Mouse (Mus musculus) hematopoietic stem cell, adult 5-6 weeks (primary cell): ENCODE data around the gene Lyrm9. TPM values are rescaled to one million over a fixed set of nuclear protein-coding genes. Genes with fewer than 3 reads are reported as not detected.

ENCODE experiments used
- ATAC-seq, 2 experiments: fragments of 125-278 bp in 1 of 2; replicated peaks in 1 of 2; 2 replicates each; pipeline ENCODE4 v1.8.0; 2016 to 2017; ENCODE audit warnings: inconsistent platforms in 2 of 2, mild to moderate bottlenecking in 2 of 2, moderate number of reproducible peaks in 2 of 2, low read depth in 1 of 2, moderate TSS enrichment in 1 of 2; ENCODE audit not compliant: low FRiP score in 2 of 2, poor library complexity in 2 of 2, severe bottlenecking in 2 of 2, insufficient read depth in 1 of 2, low TSS enrichment in 1 of 2
- total RNA-seq: library from RNA; stranded (forward); fragments of 172-1452, 232-1000 nt; gene quantifications from 2 replicates; pipeline ENCODE4 v1.2.3, GENCODE M21; 2017

Gene Lyrm9
- total RNA-seq, 1 experiment from 2014 or later, result 104 TPM

- ATAC-seq, result peak in 1 of 2 experiments; percentile 12; a peak in 1 of 4 replicates
Measured at GRCm38 (mm10) chr11:78805691-78806137, 20.7 kb upstream of the Lyrm9 start.

DNA sequence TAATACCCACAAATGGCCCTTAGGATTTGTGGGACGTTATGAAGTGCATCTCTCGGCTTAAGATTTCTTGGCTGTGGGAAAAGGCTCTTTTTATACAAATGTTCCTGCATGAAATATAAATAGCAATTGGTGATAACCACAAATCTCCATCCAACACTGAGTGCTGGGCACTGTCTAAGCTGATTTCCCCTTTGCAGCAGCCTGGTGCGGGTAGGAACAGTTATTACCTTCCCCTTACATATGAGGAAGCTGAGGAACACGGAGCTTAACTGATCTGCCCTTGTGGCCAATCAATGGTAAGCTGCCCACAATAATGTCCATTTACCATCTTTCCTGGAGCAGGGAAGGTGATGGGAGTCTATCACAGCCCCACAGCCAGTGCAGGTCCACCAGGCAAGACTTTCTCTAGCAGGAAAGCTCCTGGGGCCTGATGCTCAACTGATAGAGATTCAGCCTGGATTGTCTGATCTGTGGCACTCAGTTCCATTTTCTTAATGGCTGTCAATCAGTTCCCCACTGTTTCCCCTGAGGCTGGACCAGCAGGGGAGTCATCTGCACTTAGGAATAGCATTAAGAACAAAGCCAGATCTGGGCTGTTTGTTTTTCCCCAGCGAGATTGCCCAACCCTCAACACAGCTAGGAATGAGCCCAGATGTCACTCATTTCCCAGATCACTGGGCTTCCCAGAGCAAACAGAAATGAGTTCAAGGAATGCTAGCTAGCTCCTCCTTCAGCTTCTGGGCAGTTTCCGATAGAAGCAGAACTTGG is 18.9 kb upstream of the Lyrm9 start:
- ATAC-seq, result peak in 1 of 2 experiments; percentile 62; a peak in 2 of 4 replicates

- ATAC-seq, result no peak; a peak in 1 of 4 replicates
Measured at GRCm38 (mm10) chr11:78809398-78809797, 17.0 kb upstream of the Lyrm9 start.

DNA sequence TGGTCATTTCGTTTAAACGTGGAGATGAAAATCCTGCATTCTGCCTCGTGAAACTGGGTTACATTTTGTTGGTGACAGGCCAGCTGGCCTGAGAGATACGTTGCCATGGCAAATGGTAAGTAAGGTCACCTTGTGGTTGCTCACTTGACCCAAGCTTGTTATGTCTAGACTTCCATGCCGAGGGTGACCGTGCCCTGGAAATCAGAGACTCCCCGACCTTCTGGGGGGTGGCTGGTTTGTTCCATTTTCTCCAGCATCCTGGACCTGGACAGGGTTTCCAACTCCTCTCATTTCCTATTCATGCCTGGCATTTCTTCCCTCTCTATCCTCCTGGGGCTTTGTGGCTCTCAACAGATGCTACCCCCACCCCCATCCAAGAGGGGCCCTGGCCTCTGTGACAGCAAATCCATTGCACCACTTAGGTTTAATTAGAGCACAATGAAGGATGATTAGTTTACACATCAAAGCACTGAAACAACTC is 11.9 kb upstream of the Lyrm9 start:
- ATAC-seq, result no peak

- ATAC-seq, result no peak
Measured at GRCm38 (mm10) chr11:78815986-78816792, 10.2 kb upstream of the Lyrm9 start.

DNA sequence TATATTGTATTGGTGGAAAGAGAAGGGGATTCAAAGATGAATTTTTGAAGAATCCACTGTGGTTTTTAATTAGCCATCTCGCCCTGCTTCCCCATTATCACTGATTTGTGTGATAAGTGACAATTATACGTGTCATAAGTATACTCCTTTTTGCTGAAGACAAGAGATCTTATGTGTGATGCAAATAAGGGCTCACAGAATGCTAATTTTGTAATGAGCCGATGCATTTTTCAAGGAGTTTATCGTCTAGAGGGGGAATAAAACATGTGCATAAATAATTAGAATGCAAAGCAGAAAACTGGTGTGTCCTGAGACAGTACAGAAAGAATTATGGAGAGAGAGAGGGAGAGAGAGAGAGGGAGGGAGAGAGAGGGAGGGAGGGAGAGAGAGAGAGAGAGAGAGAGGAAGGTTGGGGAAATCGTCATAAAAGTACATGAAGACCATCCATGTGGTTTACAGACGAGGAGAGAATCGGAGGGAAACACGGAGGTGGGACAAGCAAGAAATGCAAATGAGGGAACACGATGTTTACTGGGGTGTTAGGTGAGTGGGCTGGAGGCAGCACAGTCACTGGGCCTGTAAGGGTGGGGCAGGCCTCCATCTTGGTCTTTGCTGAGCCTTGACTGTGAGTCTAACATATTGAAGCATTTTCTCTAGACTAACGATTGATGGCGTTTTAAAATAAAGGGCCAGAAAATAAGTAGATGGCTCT is 8.9 kb upstream of the Lyrm9 start:
- no peak for ATAC-seq

- no peak for ATAC-seq
Measured at GRCm38 (mm10) chr11:78820337-78821000, 5.9 kb upstream of the Lyrm9 start.

GRCm38 (mm10) chr11:78822792-78823498 is 3.4 kb upstream of the Lyrm9 start:
- ATAC-seq, result no peak

GRCm38 (mm10) chr11:78827546-78827945 is 1.2 kb downstream of the Lyrm9 start:
- ATAC-seq, result no peak

DNA sequence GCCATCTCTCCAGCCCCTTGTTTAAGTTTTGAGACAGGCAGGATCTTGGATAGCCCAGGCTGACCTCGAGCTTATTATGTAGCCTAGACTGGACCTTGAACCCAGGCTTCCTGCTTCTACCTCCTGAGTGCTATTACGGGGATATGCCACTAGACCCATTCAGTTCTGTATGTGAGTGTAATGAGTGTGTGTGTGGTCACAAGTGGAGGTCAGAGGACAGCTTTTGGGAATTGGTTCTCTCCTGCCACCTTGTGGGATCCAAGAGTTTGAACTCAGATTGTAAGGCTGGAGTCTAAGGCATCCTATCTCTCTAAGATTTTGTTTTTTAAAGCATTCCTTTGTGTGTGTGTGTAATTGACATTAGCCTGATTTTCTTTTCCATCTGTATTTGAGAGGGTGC is 2.0 kb downstream of the Lyrm9 start:
- ATAC-seq, result no peak

GRCm38 (mm10) chr11:78829373-78829772 is 3.0 kb downstream of the Lyrm9 start:
- ATAC-seq, result no peak

- peak; percentile 30 to 33; a peak in 3 of 4 replicates for ATAC-seq
Measured at GRCm38 (mm10) chr11:78830180-78830579, 3.8 kb downstream of the Lyrm9 start.

GRCm38 (mm10) chr11:78831716-78832115 is 5.3 kb downstream of the Lyrm9 start:
- no peak for ATAC-seq

DNA sequence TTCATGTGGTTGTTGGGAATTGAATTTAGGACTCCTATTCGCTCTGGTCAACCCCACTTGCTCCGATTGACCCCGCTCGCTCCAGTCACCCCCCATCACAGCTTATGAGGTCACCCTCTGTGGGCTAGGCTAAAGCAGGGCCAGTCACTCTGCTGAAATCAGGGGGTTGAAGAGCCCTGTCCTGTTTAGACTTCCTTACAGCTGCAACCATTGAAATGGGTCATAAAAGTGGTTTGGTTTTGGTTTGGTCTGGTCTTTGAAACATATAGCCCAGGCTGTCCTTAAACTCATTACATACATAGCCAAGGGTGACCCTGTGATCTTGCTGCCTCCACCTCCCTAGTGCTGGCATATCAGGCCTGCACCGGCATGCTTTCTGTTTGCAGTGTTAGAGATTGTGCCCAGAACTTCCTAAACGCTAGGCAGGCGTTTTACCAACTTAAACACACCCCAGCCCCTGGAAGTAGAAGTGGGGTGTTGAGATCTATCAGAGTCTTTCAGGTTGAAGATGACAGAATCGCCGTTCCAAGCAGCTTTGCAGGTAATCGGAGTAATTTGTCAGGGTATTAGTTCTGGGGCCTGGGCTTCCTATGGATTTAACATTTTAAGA is 5.8 kb downstream of the Lyrm9 start:
- no peak for ATAC-seq

DNA sequence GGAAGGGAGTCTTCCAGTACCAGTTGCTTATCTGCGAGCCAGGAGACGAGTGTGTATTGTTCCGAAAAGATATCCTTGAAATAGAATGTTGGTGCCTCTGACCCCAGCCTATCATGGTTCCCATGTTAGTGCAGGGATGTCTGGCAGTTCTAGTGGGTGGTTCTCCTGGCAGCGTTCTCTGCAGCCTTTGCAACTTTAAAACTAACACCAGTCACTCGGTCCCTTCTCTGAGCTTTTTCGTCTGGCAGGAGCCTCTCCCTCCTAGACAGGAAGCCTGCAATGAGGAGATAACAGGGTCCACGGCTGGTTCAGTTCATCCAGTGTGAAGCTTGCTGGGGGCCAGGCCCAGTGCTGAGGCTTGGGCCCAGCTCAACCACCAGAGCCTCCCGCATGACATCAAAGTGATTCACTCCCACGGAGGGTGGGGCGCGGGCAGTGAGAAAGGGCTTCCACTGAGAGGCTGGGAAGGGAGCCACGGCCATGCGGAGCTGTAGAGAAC is 6.5 kb downstream of the Lyrm9 start:
- ATAC-seq, result peak; percentile 91 to 95

DNA sequence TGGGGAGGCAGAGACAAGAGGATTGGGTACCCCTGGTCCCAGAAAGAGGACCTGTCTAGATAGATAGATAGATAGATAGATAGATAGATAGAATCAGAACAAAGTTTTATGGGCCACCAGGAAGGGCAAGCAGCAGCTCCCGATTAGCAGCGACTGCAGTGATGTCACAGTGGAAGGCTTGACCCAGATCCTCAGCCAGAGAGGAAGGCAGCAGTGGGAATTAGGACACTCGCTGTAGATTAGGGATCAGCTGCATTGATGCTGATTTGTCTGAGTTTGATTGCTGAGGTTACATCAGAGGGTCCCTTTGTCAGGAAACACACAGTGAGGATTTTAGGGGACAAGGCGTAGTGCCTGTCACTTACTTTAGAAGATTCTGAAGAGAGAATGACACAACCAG is 10.1 kb downstream of the Lyrm9 start:
- no peak for ATAC-seq
